Mouse (Mus musculus): Measurements from ENCODE around the gene Dao. TPM values are rescaled to one million over a fixed set of nuclear protein-coding genes. Genes with fewer than 3 reads are reported as not detected.

Gene Dao
- polyA plus RNA-seq, 1 experiment from 2014 or later: 0.18 TPM

DNA sequence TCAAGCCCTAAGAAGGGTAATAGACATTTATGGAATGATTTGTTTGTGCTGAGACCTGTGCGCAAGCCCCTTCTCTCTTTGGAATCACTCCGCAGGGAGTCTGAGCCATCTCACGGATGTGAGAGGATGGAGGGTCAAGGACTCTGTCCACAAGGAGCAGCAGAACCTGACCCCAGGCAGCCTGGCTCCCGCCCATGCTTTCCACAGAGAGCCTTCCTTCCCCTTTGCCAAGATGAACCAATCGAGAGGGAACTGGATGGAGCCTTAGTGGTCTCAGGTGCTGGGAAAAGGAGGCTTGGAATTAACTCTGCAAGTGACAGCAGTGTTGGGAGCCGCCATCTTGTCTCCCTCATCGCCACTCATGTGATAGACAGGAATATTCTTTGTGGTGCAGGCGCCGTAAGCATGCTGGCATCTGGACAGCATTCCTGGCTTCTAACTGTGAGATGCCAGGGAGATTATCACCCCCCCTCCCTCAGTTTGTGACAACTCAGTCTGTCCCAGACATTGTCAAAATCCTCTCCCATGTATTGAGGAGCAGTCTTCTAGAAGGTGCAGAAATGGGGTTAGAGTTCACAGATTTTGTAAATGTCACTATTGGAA, 53.7 kb downstream of the Dao start:
- DNase-seq (ENCODE audit: low read depth, low spot score) (no peak), ATAC-seq (no peak)
- TF ChIP-seq CTCF (IDR thresholded peaks at IDR 0.05): no peak
- ChIA-PET POLR2A (no interaction called here), CTCF (no interaction called here)
- in situ Hi-C loops (cut with MboI; ENCODE audit: low pct_unique_long_range_greater_than_20kb): no loop called here
- peaks cover 4% of the 10 kb centered on the region for H3K27me3 ChIP-seq

DNA sequence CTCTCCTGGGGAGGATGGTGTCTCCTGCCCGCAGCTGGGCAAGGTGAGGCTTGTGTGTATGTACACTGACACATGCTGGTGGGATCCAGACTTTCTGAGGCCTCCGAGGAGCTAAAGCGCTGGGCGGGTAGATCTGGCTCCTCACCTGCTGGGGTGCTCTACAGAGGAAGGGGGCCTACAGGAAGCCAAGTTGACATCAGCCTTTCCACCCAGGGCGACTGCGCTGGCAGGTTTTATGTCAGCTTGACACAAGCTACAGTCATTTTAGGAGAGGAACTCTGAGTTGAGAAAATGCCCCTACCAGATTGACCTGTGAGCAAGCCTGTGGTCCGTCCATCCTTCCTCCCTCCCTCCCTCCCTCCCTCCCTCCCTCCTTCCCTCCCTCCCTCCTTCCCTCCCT, 58.2 kb downstream of the Dao start:
- POLR2A ChIA-PET: interaction anchor here (0.5 kb wide), 1 partner anchor 28 kb away, joined by 8 read pairs; no protein-coding TSS in a partner anchor
- no peak for TF ChIP-seq CTCF (IDR thresholded peaks at IDR 0.05)
- ATAC-seq (no peak), DNase-seq (ENCODE audit: low read depth, low spot score) (no peak)
- H3K27me3 ChIP-seq: peaks cover 4% of the 10 kb centered on the region
- CTCF ChIA-PET: no interaction called here
- in situ Hi-C loops (cut with MboI; ENCODE audit: low pct_unique_long_range_greater_than_20kb): no loop called here

DNA sequence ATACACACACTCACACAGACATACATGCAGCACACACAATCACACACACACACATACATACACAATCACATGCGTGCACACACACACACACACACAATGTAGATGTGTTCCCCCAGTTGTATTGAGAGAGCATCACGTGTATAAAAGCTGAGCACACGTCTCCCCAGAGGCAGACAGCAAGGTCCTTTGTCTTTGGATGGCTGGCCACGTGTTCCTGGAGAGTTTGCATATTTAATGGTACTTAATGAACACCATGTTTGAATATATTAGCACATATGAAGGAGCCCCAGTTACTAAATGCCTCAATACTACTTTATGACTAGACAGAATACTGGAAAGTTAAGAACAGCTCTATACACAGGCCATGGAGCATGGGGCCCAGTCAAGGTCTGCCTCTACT, 60.5 kb downstream of the Dao start:
- CTCF ChIA-PET: interaction anchor here (1.3 kb wide), 1 partner anchor 12 kb away, joined by 3 read pairs; no protein-coding TSS in a partner anchor
- H3K27me3 ChIP-seq: peaks cover 4% of the 10 kb centered on the region
- in situ Hi-C loops (cut with MboI; ENCODE audit: low pct_unique_long_range_greater_than_20kb): no loop called here
- ATAC-seq (no peak), DNase-seq (ENCODE audit: low read depth, low spot score) (no peak)
- POLR2A ChIA-PET: no interaction called here
- no peak for TF ChIP-seq CTCF (IDR thresholded peaks at IDR 0.05)

DNA sequence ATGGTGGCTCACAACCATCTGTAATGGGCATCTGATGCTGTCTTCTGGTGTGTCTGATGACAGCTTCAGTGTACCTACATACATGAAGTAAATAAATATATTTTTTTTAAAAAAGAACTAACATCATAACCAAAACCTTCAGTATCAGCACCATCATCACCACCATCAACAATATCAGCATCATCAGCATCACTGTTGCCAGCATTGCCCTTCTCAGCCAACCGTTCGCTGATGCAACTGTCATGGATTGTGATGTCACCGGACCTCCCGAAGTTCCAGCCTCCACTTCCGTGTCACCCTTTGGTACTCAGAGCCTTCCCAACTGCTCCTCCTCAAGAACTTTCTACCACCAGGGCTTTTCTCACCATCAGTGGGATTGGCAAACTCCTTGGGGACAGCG, 61.7 kb downstream of the Dao start, which contains the start of gene Usp30:
TSS of gene Usp30 (plus strand) at position 301 of the 400 bp plus-strand sequence.
- no peak for TF ChIP-seq CTCF (IDR thresholded peaks at IDR 0.05)
- DNase-seq (ENCODE audit: low read depth, low spot score): no peak
- in situ Hi-C loops (cut with MboI; ENCODE audit: low pct_unique_long_range_greater_than_20kb): no loop called here
- ATAC-seq: no peak
- POLR2A ChIA-PET: no interaction called here
- CTCF ChIA-PET: interaction anchor here (1.3 kb wide), 1 partner anchor 13 kb away, joined by 3 read pairs; no protein-coding TSS in a partner anchor
- no peaks in the 10 kb centered on the region for H3K27me3 ChIP-seq

DNA sequence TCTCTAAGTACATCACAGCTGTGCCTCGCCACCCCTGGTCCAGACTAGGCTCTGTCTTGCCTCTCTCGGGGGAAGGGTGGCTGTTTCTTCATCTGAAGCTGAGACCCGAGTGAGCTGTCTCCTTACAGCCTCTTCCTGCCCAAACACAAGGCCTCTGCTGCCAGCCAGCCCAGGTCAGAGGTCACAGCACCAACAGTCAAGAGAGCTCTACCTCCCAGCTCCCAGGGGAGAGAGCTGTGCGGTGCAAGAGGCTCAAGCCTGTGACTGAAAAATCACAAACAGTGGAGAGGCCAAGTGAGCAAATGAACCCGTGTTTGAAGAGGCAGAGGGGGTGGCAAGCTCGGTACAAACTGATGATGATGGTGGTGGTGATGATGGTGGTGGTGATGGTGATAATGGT, 63.1 kb downstream of the Dao start:
- in situ Hi-C loops (cut with MboI; ENCODE audit: low pct_unique_long_range_greater_than_20kb): no loop called here
- ATAC-seq (no peak), DNase-seq (ENCODE audit: low read depth, low spot score) (no peak)
- ChIA-PET POLR2A (no interaction called here), CTCF (interaction anchor here (1.5 kb wide), 1 partner anchor 10 kb away, joined by 3 read pairs; no protein-coding TSS in a partner anchor)
- H3K27me3 ChIP-seq: no peaks in the 10 kb centered on the region
- no peak for TF ChIP-seq CTCF (IDR thresholded peaks at IDR 0.05)

DNA sequence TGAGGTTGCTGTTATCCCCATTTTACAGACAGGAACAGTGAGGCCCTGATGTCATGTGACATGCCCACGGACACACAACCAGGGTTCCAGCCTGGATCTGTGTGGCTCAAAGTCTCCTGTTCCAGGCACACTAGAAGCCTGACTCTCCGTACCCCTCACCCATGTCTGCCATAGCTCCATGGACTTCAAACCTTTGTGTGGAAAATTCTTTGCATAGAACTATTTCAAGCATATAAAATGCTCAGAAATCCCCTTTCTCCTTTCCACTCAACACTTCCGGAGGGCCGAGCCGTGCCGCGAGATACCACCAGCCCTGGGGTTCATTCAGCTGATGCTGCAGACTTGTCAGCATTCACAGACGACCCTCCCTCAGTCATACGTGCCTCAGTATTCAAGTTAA, 64.0 kb downstream of the Dao start:
- H3K27me3 ChIP-seq: no peaks in the 10 kb centered on the region
- ChIA-PET CTCF (interaction anchor here (1.5 kb wide), 1 partner anchor 9 kb away, joined by 3 read pairs; no protein-coding TSS in a partner anchor), POLR2A (no interaction called here)
- TF ChIP-seq CTCF (IDR thresholded peaks at IDR 0.05): no peak
- in situ Hi-C loops (cut with MboI; ENCODE audit: low pct_unique_long_range_greater_than_20kb): no loop called here
- ATAC-seq: no peak
- DNase-seq (ENCODE audit: low read depth, low spot score): no peak

DNA sequence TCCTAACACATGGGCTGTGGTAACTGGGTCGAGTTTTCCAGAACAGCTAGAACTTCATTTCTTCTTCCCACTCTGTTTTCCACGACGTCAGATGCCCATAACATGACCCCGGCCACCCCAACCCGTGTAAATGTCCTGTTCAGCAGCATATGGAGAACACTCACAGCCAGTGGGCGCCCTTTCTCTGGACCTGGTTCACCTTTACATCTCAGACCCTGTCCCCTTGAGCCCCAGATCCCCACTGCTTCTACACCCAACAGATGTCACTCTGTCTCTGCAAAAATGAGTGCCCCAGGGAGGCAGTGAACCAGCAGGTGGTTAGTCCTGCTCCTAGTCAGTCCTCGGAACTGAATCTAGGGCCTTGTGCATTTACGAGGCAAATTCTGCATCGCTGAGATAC, 64.5 kb downstream of the Dao start:
- CTCF ChIA-PET: no interaction called here
- TF ChIP-seq CTCF (IDR thresholded peaks at IDR 0.05): no peak
- DNase-seq (ENCODE audit: low read depth, low spot score): no peak
- H3K27me3 ChIP-seq: no peaks in the 10 kb centered on the region
- in situ Hi-C loops (cut with MboI; ENCODE audit: low pct_unique_long_range_greater_than_20kb): no loop called here
- no peak for ATAC-seq
- POLR2A ChIA-PET: no interaction called here

DNA sequence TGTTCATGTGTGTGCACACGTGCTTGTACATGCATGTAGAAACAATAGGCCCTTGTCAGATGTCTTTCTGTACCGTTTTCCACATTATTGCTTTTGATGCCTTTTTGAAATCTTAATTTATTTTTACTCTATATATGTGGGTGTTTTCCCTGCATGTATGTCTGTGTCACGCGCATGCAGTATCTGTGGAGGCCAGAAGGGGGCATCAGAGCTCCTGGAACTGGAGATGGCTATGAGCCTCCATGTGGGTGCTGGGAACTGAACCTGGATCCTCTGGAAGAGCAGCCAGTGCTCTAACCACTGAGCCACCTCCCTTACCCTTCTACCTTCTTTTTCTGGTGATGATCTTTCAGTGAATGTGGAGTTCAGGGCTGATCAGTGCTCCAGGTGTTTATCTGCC, 67.4 kb downstream of the Dao start:
- no peak for TF ChIP-seq CTCF (IDR thresholded peaks at IDR 0.05)
- POLR2A ChIA-PET: no interaction called here
- in situ Hi-C loops (cut with MboI; ENCODE audit: low pct_unique_long_range_greater_than_20kb): no loop called here
- DNase-seq (ENCODE audit: low read depth, low spot score) (no peak), ATAC-seq (no peak)
- peaks cover 5% of the 10 kb centered on the region for H3K27me3 ChIP-seq
- CTCF ChIA-PET: no interaction called here

DNA sequence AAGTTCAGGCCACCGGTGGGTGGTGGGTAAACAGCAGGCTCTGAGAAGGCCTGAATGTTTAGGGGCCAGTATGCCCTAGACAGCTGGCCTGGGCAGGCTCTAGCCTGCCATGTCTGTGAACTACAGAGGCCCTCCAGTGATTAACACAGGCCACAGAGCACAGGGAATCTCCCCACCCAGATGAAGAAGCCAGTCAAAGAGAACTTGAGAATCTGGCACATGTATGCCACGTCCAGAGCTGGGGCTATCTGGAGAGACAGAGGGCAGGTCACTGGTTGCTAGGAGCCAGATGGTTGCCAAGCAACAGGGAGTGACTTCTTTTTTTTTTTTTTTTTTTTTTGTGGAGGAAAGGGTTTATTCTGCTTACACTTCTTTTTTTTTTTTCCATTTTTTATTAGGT, 68.8 kb downstream of the Dao start:
- POLR2A ChIA-PET: no interaction called here
- ATAC-seq (no peak), DNase-seq (ENCODE audit: low read depth, low spot score) (no peak)
- peaks cover 5% of the 10 kb centered on the region for H3K27me3 ChIP-seq
- in situ Hi-C loops (cut with MboI; ENCODE audit: low pct_unique_long_range_greater_than_20kb): no loop called here
- TF ChIP-seq CTCF (IDR thresholded peaks at IDR 0.05): no peak
- CTCF ChIA-PET: no interaction called here

Other genes starting within 250 kb of the Dao start
- 63.4 TPM for gene Sart3, start 231.2 kb upstream of the Dao start, polyA plus RNA-seq (2021)
- 189 TPM for gene Iscu, start 231.0 kb upstream of the Dao start, polyA plus RNA-seq (2021)
- not detected for gene Tmem119, start 203.2 kb upstream of the Dao start, polyA plus RNA-seq (2021)
- 0.04 TPM for gene Selplg, start 171.1 kb upstream of the Dao start, polyA plus RNA-seq (2021)
- 160 TPM for gene Coro1c, start 94.9 kb upstream of the Dao start, polyA plus RNA-seq (2021)
- 17.5 TPM for gene Ssh1, start 9.8 kb upstream of the Dao start, polyA plus RNA-seq (2021)
- gene Usp30, start 61.8 kb downstream of the Dao start, polyA plus RNA-seq (2021): 36.2 TPM
- 0.06 TPM for gene Svop, start 87.9 kb downstream of the Dao start, polyA plus RNA-seq (2021)
- 34.1 TPM for gene Alkbh2, start 124.5 kb downstream of the Dao start, polyA plus RNA-seq (2021)
- gene Ung, start 126.7 kb downstream of the Dao start, polyA plus RNA-seq (2021): 13.2 TPM
- gene Acacb, start 142.8 kb downstream of the Dao start, polyA plus RNA-seq (2021): 13.4 TPM